Mouse (Mus musculus): ENCODE data around the gene Ip6k2. TPM values are rescaled to one million over a fixed set of nuclear protein-coding genes. Genes with fewer than 3 reads are reported as not detected.

Ip6k2 gene
- polyA plus RNA-seq, 1 experiment from 2014 or later, result 99.7 TPM

GRCm38 (mm10) chr9:108753976-108754375, 29.6 kb upstream of the Ip6k2 start:
- Histone ChIP-seq H3K9ac (no peak overlapping the region), H3K9me3 (no peaks in the 10 kb centered on the region), H3K27ac (no peak overlapping the region), H3K4me3 (no peak overlapping the region), H3K4me1 (no peaks in the 10 kb centered on the region), H3K4me2 (no peak overlapping the region), H3K36me3 (0 out of 2 replicates have a peak, but pooled peaks cover 3% of the 10 kb centered on the region), H3K27me3 (no peaks in the 10 kb centered on the region)
- 87% methylated on average over 3 of the region's 3 CpGs for WGBS
- no peak for ATAC-seq (ENCODE audit: insufficient number of reproducible peaks, low FRiP score, low TSS enrichment, low read depth)

- ATAC-seq (ENCODE audit: insufficient number of reproducible peaks, low FRiP score, low TSS enrichment, low read depth), result no peak
- Histone ChIP-seq H3K27me3 (no peaks in the 10 kb centered on the region), H3K36me3 (0 out of 2 replicates have a peak, but pooled peaks cover 3% of the 10 kb centered on the region), H3K9me3 (no peaks in the 10 kb centered on the region), H3K9ac (no peak overlapping the region), H3K4me2 (no peak overlapping the region), H3K4me3 (no peak overlapping the region), H3K4me1 (no peaks in the 10 kb centered on the region), H3K27ac (no peak overlapping the region)
- WGBS, result 83% methylated on average over 5 of the region's 5 CpGs
Measured at GRCm38 (mm10) chr9:108754423-108754822, 29.2 kb upstream of the Ip6k2 start.

- no peaks in the 10 kb centered on the region for H3K27me3 ChIP-seq
- no peaks in the 10 kb centered on the region for H3K36me3 ChIP-seq
- ATAC-seq (ENCODE audit: insufficient number of reproducible peaks, low FRiP score, low TSS enrichment, low read depth), result no peak
- H3K4me3 ChIP-seq, result no peak overlapping the region
- H3K4me1 ChIP-seq, result no peaks in the 10 kb centered on the region
- no peak overlapping the region for H3K27ac ChIP-seq
- 62% methylated on average over 6 of the region's 6 CpGs for WGBS
- no peak overlapping the region for H3K4me2 ChIP-seq
- no peaks in the 10 kb centered on the region for H3K9me3 ChIP-seq
- H3K9ac ChIP-seq, result no peak overlapping the region
Measured at GRCm38 (mm10) chr9:108757406-108757805, 26.2 kb upstream of the Ip6k2 start.

GRCm38 (mm10) chr9:108759121-108759520, 24.5 kb upstream of the Ip6k2 start:
- Histone ChIP-seq H3K9me3 (no peaks in the 10 kb centered on the region), H3K4me3 (no peak overlapping the region), H3K4me2 (no peak overlapping the region), H3K9ac (no peak overlapping the region), H3K27me3 (no peaks in the 10 kb centered on the region), H3K36me3 (no peaks in the 10 kb centered on the region), H3K4me1 (no peaks in the 10 kb centered on the region), H3K27ac (no peak overlapping the region)
- WGBS, result 96% methylated on average over 20 of the region's 20 CpGs
- ATAC-seq (ENCODE audit: insufficient number of reproducible peaks, low FRiP score, low TSS enrichment, low read depth), result no peak

GRCm38 (mm10) chr9:108759805-108760204, 23.8 kb upstream of the Ip6k2 start:
- no peak overlapping the region for H3K4me3 ChIP-seq
- 69% methylated on average over 2 of the region's 2 CpGs for WGBS
- no peaks in the 10 kb centered on the region for H3K27me3 ChIP-seq
- no peak for ATAC-seq (ENCODE audit: insufficient number of reproducible peaks, low FRiP score, low TSS enrichment, low read depth)
- H3K4me2 ChIP-seq, result no peak overlapping the region
- H3K4me1 ChIP-seq, result no peaks in the 10 kb centered on the region
- H3K9ac ChIP-seq, result no peak overlapping the region
- H3K27ac ChIP-seq, result no peak overlapping the region
- no peaks in the 10 kb centered on the region for H3K9me3 ChIP-seq
- H3K36me3 ChIP-seq, result no peaks in the 10 kb centered on the region

- H3K27ac ChIP-seq, result no peak overlapping the region
- no peaks in the 10 kb centered on the region for H3K36me3 ChIP-seq
- H3K9ac ChIP-seq, result no peak overlapping the region
- no peaks in the 10 kb centered on the region for H3K9me3 ChIP-seq
- no peak overlapping the region for H3K4me2 ChIP-seq
- no peaks in the 10 kb centered on the region for H3K27me3 ChIP-seq
- no peak overlapping the region for H3K4me3 ChIP-seq
- H3K4me1 ChIP-seq, result no peaks in the 10 kb centered on the region
- no peak for ATAC-seq (ENCODE audit: insufficient number of reproducible peaks, low FRiP score, low TSS enrichment, low read depth)
Measured at GRCm38 (mm10) chr9:108761561-108761960, 22.0 kb upstream of the Ip6k2 start.

- 73% methylated on average over 10 of the region's 10 CpGs for WGBS
- Histone ChIP-seq H3K4me3 (no peak overlapping the region), H3K9me3 (no peaks in the 10 kb centered on the region), H3K36me3 (no peaks in the 10 kb centered on the region), H3K27me3 (no peaks in the 10 kb centered on the region), H3K27ac (no peak overlapping the region), H3K4me2 (no peak overlapping the region), H3K9ac (no peak overlapping the region), H3K4me1 (no peaks in the 10 kb centered on the region)
- ATAC-seq (ENCODE audit: insufficient number of reproducible peaks, low FRiP score, low TSS enrichment, low read depth), result no peak
Measured at GRCm38 (mm10) chr9:108764971-108765370, 18.6 kb upstream of the Ip6k2 start.

GRCm38 (mm10) chr9:108776614-108777013, 7.0 kb upstream of the Ip6k2 start:
- H3K27ac ChIP-seq, result no peak overlapping the region
- H3K9ac ChIP-seq, result no peak overlapping the region
- no peak for ATAC-seq (ENCODE audit: insufficient number of reproducible peaks, low FRiP score, low TSS enrichment, low read depth)
- no peaks in the 10 kb centered on the region for H3K9me3 ChIP-seq
- H3K36me3 ChIP-seq, result no peaks in the 10 kb centered on the region
- no peak overlapping the region for H3K4me2 ChIP-seq
- WGBS, result 73% methylated on average over 4 of the region's 4 CpGs
- no peak overlapping the region for H3K4me3 ChIP-seq
- no peaks in the 10 kb centered on the region for H3K4me1 ChIP-seq
- H3K27me3 ChIP-seq, result no peaks in the 10 kb centered on the region

GRCm38 (mm10) chr9:108777276-108777675, 6.3 kb upstream of the Ip6k2 start:
- no peak for ATAC-seq (ENCODE audit: insufficient number of reproducible peaks, low FRiP score, low TSS enrichment, low read depth)
- no peaks in the 10 kb centered on the region for H3K27me3 ChIP-seq
- no peak overlapping the region for H3K9ac ChIP-seq
- H3K4me3 ChIP-seq, result no peak overlapping the region
- H3K4me1 ChIP-seq, result no peaks in the 10 kb centered on the region
- H3K9me3 ChIP-seq, result no peaks in the 10 kb centered on the region
- no peaks in the 10 kb centered on the region for H3K36me3 ChIP-seq
- WGBS, result 78% methylated on average over 4 of the region's 4 CpGs
- no peak overlapping the region for H3K27ac ChIP-seq
- no peak overlapping the region for H3K4me2 ChIP-seq

GRCm38 (mm10) chr9:108780959-108781358, 2.6 kb upstream of the Ip6k2 start:
- Histone ChIP-seq H3K36me3 (no peaks in the 10 kb centered on the region), H3K27me3 (no peaks in the 10 kb centered on the region), H3K9me3 (no peaks in the 10 kb centered on the region), H3K4me2 (no peak overlapping the region), H3K9ac (no peak overlapping the region), H3K4me1 (peaks cover 17% of the 10 kb centered on the region), H3K27ac (no peak overlapping the region), H3K4me3 (no peak overlapping the region)
- no peak for ATAC-seq (ENCODE audit: insufficient number of reproducible peaks, low FRiP score, low TSS enrichment, low read depth)
- 61% methylated on average over 5 of the region's 5 CpGs for WGBS

- Histone ChIP-seq H3K36me3 (no peaks in the 10 kb centered on the region), H3K9ac (no peak overlapping the region), H3K4me3 (no peak overlapping the region), H3K4me2 (no peak overlapping the region), H3K27me3 (no peaks in the 10 kb centered on the region), H3K9me3 (no peaks in the 10 kb centered on the region), H3K27ac (no peak overlapping the region), H3K4me1 (peaks cover 24% of the 10 kb centered on the region)
- ATAC-seq (ENCODE audit: insufficient number of reproducible peaks, low FRiP score, low TSS enrichment, low read depth), result no peak
- WGBS, result 69% methylated on average over 4 of the region's 4 CpGs
Measured at GRCm38 (mm10) chr9:108781891-108782290, 1.7 kb upstream of the Ip6k2 start.

GRCm38 (mm10) chr9:108782836-108783547, 604 bp upstream of the Ip6k2 start:
- Histone ChIP-seq H3K9me3 (no peaks in the 10 kb centered on the region), H3K36me3 (no peaks in the 10 kb centered on the region), H3K27me3 (no peaks in the 10 kb centered on the region), H3K27ac (peak overlapping the region; percentile 61; the same call in 1 of the 2 replicates), H3K4me3 (peak overlapping the region; percentile 85), H3K4me2 (peak overlapping the region; percentile 77), H3K9ac (0 out of 2 replicates have a peak overlapping the region, but pooled peaks have one; percentile 23), H3K4me1 (peaks cover 26% of the 10 kb centered on the region)
- no peak for ATAC-seq (ENCODE audit: insufficient number of reproducible peaks, low FRiP score, low TSS enrichment, low read depth)
- 27% methylated on average over 9 of the region's 9 CpGs for WGBS

- Histone ChIP-seq H3K9ac (no peak overlapping the region), H3K27me3 (no peaks in the 10 kb centered on the region), H3K4me3 (peak overlapping the region; percentile 85), H3K4me1 (peaks cover 34% of the 10 kb centered on the region), H3K9me3 (no peaks in the 10 kb centered on the region), H3K27ac (no peak overlapping the region), H3K36me3 (0 out of 2 replicates have a peak, but pooled peaks cover 2% of the 10 kb centered on the region), H3K4me2 (peak overlapping the region; percentile 77)
- no peak for ATAC-seq (ENCODE audit: insufficient number of reproducible peaks, low FRiP score, low TSS enrichment, low read depth)
Measured at GRCm38 (mm10) chr9:108785416-108785815, 1.8 kb downstream of the Ip6k2 start.

Data from limb, embryonic 15.5 days (tissue).